Mouse (Mus musculus) liver, adult (tissue): ENCODE data around the gene Ifngr2.

ENCODE experiments used
- GATA4 ChIP-seq: IDR thresholded peaks from 2 replicates; pipeline ENCODE4 v1.6.1; 2014; ENCODE audit warnings: mild to moderate bottlenecking, low read length; ENCODE audit not compliant: insufficient replicate concordance

Ifngr2 gene

DNA sequence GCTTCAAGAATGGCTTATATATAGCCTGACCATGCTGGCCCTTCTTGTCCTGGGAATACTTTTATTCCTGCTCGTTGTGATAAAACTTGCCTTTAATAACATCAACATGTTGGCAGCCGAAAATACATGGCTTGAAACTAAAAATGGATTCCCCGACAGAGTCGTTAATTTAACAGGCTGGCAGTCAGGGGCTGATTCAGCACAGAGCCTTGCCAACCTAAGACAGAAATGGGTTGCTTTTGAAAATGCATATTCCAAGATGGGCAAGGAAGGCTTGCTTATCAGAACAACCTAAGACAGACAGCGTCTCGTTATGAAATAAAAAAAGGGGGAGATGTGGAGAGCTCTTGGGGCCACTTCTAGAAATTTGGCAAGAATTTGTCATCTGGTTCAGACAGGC lies 15.0 kb upstream of the Ifngr2 start:
- TF ChIP-seq GATA4: no peak

DNA sequence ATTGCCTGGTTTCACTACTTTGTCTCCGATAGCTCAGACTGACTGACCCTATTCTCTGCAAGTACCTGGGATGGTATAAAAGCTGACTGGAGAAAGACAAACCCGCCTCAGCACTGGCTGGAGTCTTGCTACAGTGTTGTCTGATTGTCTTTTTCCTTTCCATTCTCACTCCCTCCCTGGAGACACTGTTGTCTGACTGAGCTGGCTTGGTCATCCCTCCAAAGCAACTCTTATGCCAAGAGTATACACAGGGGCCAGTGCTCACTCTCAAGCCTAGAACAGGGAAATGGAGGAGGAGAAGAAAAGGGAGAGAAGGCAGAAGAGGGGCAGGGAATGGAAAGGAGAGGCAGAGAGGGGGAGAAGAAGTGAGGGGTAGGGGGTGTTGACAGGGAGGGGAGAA lies 14.4 kb upstream of the Ifngr2 start:
- TF ChIP-seq GATA4: no peak

DNA sequence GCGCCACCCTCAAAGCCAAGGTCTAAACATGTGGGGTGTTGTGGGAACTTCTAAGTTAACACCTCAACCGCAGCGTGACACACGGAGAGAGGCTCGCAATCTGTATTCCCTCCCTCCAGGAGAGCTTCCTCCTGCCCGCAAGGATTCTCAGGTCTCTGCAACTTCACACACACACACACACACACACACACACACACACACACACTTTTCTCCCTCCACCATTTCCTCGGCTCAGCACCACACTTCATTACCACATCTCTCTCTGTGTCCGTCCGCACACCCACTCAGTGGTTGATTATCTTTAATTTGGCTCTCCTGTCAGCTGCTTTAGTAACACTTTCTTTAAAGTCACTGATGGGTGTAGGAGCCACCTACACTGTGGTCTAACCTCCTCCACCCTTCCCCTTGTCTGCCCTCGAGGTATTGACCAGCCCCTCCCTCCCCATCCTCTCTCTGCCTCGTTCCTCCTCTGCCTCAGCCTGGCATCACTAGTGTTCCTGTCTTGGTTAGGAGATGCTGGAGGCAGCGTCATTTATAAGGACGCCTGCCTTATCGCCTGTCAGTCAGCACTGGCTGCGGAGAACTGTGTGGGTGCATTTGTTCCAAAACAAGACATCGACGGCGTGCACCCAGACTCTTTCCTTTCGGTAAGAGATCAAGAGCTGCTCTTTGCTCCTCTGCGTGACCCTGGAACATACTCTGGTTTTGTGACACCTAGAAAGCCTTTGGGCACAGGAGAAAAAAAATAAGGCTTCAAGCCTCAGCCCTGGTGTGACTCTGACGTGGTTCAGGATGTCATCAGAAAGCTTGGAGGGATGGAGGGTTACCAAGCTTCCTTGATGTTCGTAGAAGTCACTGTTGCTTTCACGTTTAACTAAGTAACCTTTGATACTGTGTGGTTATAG lies 13.5 kb upstream of the Ifngr2 start:
- TF ChIP-seq GATA4: no peak

GRCm38 (mm10) chr16:91534477-91534876 lies 12.4 kb upstream of the Ifngr2 start:
- no peak for TF ChIP-seq GATA4

DNA sequence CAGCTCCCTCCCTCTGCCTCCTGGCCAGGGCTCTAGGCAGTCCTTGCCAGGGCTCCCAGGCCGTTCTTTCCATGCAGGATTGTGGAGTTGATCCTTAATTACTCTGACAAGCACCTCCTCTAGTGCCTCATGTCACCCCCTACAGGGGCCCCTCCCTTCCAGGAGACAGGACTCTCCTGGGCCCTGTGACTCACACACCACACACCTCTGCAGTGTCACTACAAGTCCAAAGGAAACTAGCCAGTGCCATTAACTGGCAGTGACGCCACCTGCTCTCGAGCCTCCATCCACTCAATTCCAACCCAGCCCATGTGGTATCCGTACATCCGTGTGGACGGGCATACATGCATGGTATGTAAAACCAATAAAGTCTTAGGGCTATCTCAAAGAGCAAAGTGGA lies 12.0 kb upstream of the Ifngr2 start:
- TF ChIP-seq GATA4: no peak

GRCm38 (mm10) chr16:91536372-91536771 lies 10.5 kb upstream of the Ifngr2 start:
- TF ChIP-seq GATA4: no peak

- no peak for TF ChIP-seq GATA4
These were observed 9.8 kb upstream of the Ifngr2 start for GRCm38 (mm10) chr16:91537065-91537464.

- no peak for TF ChIP-seq GATA4
These were observed 8.8 kb upstream of the Ifngr2 start for GRCm38 (mm10) chr16:91538051-91538450.

GRCm38 (mm10) chr16:91538513-91538912 lies 8.4 kb upstream of the Ifngr2 start:
- TF ChIP-seq GATA4: no peak

- no peak for TF ChIP-seq GATA4
These were observed 5.2 kb upstream of the Ifngr2 start for GRCm38 (mm10) chr16:91541573-91542081.

DNA sequence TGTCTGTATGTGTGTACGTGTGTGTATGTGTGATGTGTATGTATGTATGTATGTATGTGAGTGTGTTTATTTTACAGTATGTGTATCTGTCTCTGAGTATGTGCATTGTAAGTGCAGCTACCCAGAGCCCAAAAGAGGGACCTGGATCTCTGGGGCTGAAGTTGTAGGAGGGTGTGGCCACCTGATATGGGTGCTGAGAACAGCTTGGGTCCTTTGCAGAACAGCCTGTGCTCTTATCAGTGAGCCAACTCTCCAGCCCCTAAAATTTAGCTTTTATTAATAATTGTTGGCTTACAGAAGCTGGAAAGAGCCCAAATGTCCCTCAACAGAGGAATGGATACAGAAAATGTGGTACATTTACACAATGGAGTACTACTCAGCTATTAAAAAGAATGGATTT lies 3.3 kb upstream of the Ifngr2 start:
- TF ChIP-seq GATA4: no peak

DNA sequence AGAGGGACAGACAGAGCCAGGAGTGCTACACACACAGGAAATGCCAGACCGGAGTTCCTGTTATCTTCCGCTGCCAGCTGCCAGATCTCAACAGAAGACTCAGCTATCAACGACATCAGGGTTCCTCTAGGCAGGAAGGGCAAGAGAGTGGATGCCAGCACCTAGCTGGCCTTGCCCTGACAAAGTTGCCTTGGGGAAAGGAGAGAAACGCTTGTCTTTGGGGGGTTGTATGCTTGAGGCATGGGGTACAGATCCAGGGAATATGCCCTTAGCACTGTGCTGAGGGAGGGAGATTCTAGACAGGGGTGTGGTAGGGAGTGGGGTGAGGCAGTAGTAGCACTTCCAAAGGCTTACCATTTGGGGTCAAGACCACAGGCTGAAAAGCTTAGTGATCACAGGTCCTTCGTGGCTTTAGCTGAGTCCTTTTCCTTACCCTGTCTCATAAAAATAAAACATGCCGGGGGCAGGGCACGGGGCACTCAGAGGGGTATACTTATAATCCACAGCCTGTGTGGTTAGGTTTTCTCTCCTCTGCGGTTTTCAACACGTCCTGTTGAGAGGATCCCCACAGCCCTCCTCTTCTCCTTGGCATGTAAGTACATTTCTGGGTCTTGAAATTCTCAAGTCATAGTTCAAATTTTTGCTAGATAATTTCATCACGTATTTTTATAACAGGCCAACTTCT lies 1.1 kb upstream of the Ifngr2 start:
- no peak for TF ChIP-seq GATA4

GRCm38 (mm10) chr16:91546391-91546835 lies 459 bp upstream of the Ifngr2 start:
- TF ChIP-seq GATA4: no peak

DNA sequence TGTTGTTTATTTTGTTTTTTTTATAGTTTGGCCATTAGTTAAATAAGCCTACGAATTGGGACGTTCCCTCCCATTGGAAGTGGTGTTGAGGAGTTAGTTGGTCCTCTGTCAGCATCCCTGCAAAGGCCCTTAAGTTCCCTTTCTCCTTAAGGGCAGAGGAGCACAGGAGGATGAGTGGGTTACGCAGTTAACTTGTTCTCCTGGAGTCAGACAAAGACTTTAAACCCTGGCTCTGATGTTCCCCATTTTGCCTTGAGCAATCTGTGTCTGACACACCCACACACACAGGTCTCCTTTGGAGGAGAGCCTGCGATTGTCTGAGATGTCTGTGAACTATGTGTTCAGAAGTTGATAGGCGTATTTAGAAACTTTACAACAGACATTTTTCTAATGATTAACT lies 1.1 kb downstream of the Ifngr2 start:
- no peak for TF ChIP-seq GATA4

DNA sequence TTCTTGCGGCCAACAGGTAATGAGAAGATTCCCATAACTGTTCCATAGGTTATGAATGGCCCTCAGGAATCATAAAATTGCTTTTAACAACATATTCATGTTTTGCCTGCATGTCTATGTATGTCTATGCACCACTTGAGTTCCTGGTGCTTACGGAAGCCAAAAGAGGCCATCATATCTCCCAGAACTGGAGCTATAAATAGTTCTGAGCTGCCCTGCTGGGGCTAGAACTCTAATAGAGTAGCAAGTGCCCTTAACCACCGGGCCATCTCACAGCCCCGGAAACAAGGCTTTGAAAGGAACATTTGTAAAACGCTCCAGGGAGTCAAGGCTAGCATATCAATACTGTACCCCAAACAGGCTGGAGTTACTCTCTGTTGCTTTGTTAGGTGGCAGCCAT lies 1.7 kb downstream of the Ifngr2 start:
- TF ChIP-seq GATA4: no peak

DNA sequence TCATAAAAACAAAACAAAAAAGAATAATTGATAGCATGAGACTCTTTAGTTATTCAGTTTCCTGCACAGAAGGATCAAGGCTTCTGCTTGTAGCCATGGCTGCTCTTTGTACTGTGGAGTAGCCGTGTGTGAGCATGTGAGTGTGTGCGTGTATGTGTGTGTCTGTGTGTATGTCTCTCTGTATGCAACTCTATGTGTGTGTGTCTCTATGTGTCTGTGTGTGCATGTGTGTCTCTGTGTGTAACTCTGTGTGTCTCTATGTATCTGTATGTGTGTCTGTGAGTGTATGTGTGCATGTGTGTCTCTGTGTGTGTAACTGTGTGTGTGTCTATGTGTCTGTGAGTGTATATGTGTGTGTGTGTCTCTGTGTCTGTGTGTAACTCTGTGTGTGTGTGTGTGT lies 2.1 kb downstream of the Ifngr2 start:
- TF ChIP-seq GATA4: no peak
